Mouse (Mus musculus): ENCODE measurements around the gene Cep295nl.
"Not testable (repeated sequence)": the region's sequence is repeated elsewhere in the genome, so short reads cannot be mapped to it uniquely, and the experiment has no call there.

DNA sequence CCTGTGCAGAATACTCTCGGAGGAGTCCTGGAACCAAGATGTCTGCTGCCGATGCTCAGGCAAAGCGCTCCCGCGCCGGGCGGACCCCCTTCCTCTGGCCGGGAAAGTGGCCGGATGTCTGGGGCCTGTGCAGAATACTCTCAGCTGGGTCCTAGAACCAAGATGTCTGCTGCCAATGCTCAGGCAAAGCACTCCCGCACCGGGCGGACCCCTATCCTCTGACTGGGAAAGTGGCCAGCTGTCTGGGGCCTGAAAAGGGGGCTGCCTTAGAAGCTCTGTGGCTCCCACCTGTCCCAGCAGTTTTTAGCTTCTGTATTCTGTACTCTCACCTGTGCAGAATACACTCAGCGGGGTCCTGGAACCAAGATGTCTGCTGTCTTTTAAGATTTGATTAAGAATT, 45.5 kb upstream of the Cep295nl start:
- not testable (repeated sequence) for TF ChIP-seq GATA1 (IDR thresholded peaks at IDR 0.05; ENCODE audit: borderline replicate concordance, low read length); FLI1 (IDR thresholded peaks at IDR 0.05; ENCODE audit: low read length)

Data from megakaryocyte, embryonic 14.5 days (primary cell).